Mouse (Mus musculus) E14TG2a.4 (cell line): Measurements from ENCODE around the gene Cacng8.
"Not testable (repeated sequence)": the region's sequence is repeated elsewhere in the genome, so short reads cannot be mapped to it uniquely, and the experiment has no call there.

Experiments used
- CTCF ChIP-seq: conservative IDR thresholded peaks from 2 replicates; pipeline ENCODE4 v1.5.1; 2014; ENCODE audit warnings: low read length
- NANOG ChIP-seq: IDR thresholded peaks from 2 replicates; pipeline ENCODE4 v1.6.1; 2014; ENCODE audit warnings: borderline replicate concordance, low read length, mixed read lengths
- POU5F1 ChIP-seq: IDR thresholded peaks from 2 replicates; pipeline ENCODE4 v1.6.1; 2014; ENCODE audit warnings: low read length, borderline replicate concordance

DNA sequence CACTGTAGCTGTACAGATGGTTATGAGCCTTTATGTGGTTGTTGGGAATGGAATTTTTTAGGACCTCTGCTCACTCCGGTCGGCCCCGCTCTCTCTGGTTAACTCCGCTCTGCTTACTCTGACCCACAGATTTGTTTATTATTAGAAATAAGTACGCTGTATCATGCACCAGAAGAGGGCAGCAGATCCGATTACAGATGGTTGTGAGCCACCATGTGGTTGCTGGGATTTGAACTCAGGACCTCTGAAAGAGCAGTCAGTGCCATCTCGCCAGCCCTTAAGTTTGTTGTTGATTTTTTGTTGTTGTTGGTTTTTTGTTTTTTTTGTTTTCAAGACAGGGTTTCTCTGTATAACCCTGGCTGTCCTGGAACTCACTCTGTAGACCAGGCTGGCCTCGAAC is 7.9 kb downstream of the Cacng8 start:
- TF ChIP-seq CTCF, POU5F1, NANOG: not testable (repeated sequence)
